Mouse (Mus musculus) 3134 (cell line): ENCODE results near the gene Mapk8.
A peak's percentile ranks its signal among the peaks of the same experiment; 100 is the strongest.

Experiments
- DNase-seq: peaks from one replicate; pipeline ENCODE4 v3.0.0-alpha.2; 2011; ENCODE audit warnings: low spot score; ENCODE audit not compliant: insufficient read length; ENCODE audit errors: extremely low read depth

Gene Mapk8

DNA sequence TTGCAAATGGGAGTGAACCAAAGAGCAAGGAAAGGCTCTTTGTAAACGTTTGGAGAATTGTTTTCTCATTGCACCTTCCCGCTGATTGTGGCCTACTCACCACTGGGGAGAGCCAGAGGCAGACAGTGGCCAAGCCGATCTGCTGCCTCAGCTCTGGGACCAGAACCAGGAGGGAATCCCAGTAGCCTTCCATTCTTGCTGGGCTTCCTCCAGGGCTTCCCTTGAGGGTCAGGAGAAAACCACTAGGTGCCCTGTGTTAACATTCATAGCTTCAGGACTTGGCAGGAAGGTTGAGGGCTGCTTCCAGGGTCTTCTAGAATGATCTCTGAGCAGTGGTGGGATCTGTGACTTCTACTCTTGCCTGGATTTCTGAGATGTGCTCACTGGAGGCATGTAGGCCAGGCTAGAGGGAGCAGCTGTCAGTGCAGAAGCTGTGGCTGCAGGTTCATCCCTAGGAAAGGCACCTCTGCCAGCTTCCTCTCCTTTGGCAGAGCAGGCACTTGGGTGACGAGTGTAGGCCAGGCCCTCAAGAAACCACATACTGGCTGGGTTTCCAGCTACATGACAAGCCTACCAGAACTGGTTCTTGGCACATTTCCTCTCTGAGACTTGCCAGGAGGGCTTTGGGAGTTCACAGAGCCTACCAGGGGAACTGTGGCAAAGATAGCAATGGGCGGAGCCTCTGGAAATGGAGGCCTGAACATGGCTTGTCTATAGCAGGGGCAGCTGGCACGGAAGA lies 94.8 kb downstream of the Mapk8 start:
- DNase-seq = peak; percentile 74

DNA sequence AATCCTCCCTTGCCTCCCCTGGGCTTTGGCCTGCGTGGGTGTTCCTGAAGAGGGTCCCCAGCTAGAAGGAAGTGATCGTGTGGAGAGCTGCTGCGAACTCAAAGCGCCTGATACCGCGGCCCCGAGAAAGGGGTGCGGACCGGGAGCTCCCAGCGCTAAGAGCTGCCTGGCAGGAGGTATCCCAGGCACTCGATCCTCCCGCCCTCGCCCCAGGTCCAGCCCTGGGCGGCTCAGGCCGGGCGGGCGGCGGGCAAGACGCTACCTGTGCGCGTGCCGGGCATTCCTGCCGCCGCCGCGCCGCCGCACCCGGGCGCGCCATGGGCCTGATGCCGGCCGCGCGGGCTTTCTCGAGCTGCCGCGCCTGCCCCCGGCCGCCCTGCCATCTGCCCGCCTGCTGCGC lies 95.9 kb downstream of the Mapk8 start:
- DNase-seq = no peak

DNA sequence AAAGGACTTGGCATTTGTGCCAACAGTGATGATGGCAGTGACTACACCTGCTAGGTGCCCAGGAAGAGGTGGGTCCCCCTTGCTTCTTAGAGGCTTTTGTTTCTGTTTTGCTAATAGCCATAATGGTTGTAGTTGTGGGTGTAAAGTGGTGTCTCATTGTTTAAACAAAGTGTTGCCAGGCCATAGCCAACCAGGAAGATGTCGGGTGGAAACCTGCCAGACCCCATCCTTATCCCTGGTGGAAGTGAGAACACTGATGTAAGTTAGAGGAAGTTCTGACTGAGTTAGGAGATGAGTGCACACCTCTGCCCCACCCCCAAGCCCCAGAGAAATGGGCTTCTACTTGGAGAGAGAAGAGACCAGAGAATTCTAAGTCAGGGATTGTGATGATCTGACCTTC lies 98.8 kb downstream of the Mapk8 start:
- DNase-seq = no peak

DNA sequence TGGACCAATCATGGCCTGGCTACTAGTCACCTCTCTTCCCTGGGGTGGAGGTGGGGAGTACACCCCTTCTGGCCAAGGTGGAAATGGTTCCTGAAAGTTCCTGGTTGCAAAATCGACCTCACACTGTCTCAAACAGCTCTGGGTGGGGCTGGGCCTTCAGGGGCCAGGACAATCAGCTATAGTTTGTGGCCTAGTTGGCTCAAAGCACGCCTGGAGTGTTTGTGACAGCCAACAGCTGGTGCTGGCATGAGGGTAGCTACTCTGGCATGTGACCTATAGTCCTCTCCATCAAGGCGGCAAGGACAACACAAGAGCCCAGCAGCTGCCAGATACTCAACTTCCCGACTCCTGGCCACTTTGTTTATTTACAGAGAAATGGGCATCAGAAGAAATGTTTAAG lies 99.2 kb downstream of the Mapk8 start:
- DNase-seq = no peak

DNA sequence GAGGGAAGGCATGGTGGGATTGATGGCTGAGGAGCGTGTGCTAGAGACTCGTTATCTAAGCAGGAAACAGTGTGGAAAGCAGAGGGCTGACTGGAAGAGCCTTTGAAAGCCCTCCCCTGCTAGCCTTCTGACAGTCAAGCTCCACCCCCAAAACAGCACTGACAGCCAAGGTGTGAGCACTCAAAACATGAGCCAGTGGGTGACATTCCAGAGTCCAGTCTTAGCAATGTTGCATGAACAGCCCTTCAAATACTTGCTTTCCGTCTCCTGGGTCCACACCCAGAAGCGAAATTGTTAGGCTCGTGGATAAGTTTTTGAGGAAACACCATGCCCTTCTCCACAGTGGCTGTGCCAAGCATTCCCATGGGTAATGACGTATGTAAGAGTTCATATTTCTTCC lies 100.4 kb downstream of the Mapk8 start:
- no peak for DNase-seq

DNA sequence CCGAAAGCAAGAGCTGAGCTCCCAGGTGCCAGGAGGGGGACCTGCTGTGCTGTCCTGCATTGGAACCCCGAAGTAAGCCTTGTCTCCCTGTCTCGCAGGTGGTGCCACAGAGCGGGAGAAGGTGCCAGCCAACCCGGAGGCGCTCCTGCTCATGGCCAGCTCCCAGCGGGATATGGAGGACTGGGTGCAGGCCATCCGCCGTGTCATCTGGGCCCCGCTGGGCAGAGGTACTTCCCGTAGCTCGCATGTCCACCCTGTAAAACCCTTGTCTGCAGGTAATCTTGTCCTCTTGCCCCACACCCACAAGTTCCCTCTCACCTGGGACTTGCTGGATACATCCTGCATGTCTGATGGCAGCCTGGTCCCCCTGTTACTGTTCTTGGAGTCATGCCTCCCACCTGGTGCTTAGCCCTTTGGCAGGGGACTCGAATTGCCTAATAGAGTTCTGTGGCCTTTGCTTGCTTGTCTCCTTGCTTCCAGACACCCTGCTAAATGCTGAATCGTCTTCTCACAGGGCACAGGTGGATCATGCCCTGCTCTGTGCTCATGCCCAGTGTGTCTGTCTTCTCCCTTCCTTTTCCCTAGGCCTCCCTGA lies 103.7 kb downstream of the Mapk8 start:
- no peak for DNase-seq

DNA sequence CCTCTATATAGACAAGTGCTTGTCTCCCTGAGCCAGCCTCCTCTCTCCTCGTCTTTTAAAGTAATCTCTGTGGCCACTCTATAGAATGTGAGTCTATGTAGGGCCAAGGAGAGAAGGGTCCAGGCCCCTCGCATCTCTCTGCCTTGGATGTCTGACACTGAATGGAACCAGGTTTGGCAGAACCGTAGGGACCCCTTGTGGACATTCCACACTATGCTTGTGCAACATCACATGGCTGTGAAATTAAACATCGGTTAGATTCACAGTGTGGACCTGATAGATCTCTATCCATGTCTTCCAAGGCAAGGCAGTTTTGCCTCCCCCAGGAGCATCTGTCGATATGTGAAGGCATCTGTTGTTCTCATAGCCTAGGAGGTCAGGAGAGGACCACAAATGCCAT lies 108.3 kb downstream of the Mapk8 start:
- DNase-seq = no peak

DNA sequence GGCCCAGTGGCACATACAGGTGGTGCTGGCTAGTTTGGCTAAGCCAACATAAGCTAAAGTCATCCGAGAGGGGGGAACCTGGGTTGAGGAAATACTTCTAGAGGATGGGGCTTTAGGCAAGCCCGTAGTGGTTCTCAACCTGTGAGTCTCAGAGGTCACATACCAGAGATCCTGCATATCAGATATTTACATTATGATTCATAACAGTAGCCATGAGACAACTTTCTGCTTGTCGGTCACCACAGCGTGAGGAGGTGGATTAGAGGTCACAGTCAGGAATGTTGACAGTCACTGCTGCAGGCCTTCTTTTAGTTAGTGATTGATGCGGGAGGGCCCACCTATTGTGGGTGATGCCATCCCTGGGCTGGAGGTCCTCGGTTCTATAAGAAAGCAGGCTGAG lies 111.2 kb downstream of the Mapk8 start:
- DNase-seq = no peak

DNA sequence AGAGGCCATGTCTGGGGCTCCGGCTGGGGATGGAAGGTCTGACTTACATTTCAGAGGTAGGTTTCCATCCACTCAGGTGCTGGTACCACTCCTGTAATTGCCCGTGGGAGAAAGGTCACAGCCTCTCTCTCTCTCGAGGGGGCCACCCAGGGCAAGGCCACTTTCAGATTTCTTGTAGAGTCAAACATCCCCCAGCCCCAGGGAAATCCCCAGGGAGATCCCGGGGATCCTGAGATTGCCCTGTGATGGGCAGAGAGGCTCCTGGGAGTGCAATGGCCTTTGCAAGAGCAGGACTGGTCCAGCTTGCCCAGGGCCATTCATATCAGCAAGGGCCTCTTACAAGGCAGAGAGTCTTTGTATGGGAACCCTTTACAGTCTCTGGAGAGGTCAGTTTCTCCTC lies 112.6 kb downstream of the Mapk8 start:
- no peak for DNase-seq

DNA sequence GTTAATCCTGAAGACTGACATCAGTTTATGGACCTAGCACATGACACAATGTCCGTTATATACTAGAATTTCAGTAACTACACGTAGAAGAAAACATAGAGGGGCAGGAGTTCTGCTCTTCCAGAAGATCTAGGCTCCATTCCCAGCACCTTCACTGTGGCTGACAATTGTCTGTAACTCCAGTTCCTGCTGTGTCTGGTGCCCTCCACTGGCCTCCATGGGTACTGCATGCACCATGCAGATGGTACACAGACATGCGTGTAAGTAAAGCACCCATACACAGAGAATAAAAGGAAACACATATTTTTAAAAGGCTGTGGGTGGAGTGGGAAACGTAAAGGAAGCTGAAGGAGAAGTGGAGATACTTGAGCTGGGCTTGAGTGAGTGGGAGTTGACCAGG lies 113.1 kb downstream of the Mapk8 start:
- DNase-seq = no peak

DNA sequence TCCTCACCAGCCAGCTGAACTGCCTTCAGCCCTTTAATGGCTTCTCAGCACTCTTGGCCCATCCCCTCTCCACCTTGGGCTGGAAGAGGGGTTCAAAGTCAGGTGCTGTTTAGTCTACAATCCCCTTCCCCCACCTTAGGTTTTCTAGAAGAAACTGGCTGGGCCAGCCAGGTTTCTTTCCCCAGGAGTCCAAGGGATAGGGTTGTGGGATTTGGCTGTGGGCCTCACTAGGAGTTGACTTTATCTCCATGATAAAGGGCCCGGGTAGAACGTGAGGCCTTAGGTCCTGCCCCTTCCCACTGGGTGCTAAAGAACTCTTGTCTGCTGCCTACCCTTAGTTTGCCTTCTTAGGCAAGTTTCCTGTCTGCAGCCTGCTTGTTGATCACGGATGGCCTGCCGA lies 115.3 kb downstream of the Mapk8 start:
- no peak for DNase-seq

DNA sequence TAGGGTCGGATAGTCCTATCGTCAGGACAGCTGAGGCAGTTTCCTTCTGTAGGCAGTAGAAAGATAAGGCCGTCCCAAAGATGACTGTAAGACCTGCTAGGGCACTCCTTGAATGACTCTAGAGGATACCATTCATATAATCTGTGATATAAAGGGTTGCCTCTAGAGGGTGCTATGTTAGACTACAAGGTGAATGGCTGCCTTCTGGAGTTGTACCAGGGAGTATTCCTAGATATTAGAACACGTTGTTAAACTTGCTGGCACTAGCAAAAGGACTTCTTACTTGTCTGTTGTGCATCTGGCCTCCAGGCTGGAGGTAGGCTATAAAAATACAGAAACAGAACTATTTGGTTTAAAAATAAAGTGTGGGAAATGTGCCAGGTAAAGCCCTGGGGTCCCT lies 116.0 kb downstream of the Mapk8 start:
- DNase-seq = no peak

DNA sequence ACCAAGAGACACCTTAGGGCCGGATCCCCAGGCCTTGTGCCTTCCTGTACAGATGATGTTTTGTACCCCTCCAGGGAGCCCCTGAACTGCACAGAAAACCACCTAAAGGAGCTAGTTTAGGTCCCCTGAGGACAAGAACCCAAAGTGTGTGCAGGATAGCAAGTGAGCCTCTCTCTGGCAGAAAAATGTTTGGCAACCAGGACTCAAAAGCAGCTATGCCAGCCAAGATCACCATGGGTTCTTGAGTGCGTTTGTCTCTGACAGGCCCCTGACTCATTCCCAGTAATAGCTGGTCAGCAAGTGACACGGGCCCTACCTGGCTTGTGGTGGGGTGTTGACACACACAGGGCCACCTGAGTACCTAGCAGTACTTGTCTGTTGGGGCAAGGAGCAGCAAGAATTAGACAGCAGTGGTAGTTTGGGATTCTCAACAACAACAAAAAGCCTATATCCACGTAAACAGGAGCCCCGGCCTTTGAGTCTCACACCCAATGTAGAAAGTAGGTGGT lies 117.6 kb downstream of the Mapk8 start:
- DNase-seq = no peak

DNA sequence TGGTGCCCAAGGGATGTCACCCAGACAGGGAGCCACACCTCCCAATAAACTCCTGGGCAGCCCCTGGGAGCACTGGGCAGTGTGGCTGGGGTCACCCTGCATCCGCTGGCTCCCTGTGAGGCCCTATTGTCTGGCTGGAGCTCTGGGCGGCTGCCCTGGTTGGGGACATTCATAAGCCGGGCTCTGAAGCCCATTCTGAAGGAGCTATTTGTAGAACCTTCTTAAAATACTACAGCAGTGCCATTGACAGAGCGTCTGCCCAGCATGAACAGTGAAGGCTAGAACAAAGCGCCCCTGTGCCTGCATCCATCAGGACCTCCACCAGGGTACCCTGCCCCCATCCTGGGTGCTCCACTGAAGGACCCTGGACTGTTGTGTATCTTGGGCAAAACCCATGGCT lies 118.6 kb downstream of the Mapk8 start:
- DNase-seq = no peak
